Mouse (Mus musculus) myocyte (in vitro differentiated cells): ENCODE results near the gene Ptprg.

Experiments
- E2F4 ChIP-seq: IDR thresholded peaks from one replicate; pipeline ENCODE4 v1.6.1; 2011; ENCODE audit warnings: mild to moderate bottlenecking, control low read depth, moderate library complexity; ENCODE audit not compliant: insufficient read depth
- MAX ChIP-seq: IDR thresholded peaks from one replicate; pipeline ENCODE4 v1.6.1; 2011; ENCODE audit warnings: low read depth, mild to moderate bottlenecking, control low read depth
- POLR2A ChIP-seq: IDR thresholded peaks from one replicate; pipeline ENCODE4 v1.6.1; 2011; ENCODE audit warnings: low read depth, mild to moderate bottlenecking, control low read depth, moderate library complexity; ENCODE audit not compliant: insufficient read length
- POLR2AphosphoS2 ChIP-seq: IDR thresholded peaks from one replicate; pipeline ENCODE4 v1.6.1; 2011; ENCODE audit warnings: low read depth, control low read depth; ENCODE audit not compliant: insufficient read length
- TCF12 ChIP-seq: IDR thresholded peaks from one replicate; pipeline ENCODE4 v1.6.1; 2011; ENCODE audit warnings: mild to moderate bottlenecking, control low read depth; ENCODE audit not compliant: poor library complexity, insufficient read depth, severe bottlenecking
- USF1 ChIP-seq: IDR thresholded peaks from one replicate; pipeline ENCODE4 v1.6.1; 2011; ENCODE audit warnings: low read depth, mild to moderate bottlenecking, control low read depth, moderate library complexity

DNA sequence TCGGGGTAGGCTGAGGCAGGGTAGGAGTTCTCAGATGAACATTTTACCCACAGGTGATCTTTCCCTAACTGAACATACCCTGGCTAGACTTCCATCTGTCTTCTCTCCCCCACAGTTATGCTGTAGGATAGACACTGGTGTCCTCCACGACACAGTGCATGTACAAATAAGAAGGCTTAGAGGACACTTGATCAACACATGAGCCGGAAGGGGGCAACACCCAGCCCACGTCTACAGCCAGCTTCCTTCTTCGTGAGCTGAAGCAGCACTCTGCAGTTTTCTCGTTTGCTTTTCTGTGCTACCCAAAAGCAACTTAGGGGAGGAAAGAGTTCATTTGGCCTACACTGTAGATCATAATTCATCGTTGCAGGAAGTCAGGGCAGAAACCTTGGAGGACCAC lies 554.7 kb downstream of the Ptprg start:
- no peak for TF ChIP-seq POLR2A
- no peak for TF ChIP-seq E2F4
- TF ChIP-seq USF1: no peak
- no peak for TF ChIP-seq TCF12
- TF ChIP-seq POLR2AphosphoS2: no peak
- TF ChIP-seq MAX: no peak
